Mouse (Mus musculus) small intestine, adult 2 months (tissue): ENCODE measurements at regions not wholly inside any gene's neighbourhood (a gene's known extent, or its start where the extent isn't known, plus 50 kb on each side); places are given as distances from the start of the nearest gene placed in this dataset.

Experiments
- CTCF ChIP-seq: fragments of 200-500 bp; IDR thresholded peaks from 2 replicates; pipeline ENCODE4 v1.5.1; 2012; ENCODE audit warnings: low read depth, mild to moderate bottlenecking, control low read depth, inconsistent platforms, low read length, moderate library complexity, mixed read lengths; ENCODE audit not compliant: insufficient replicate concordance, insufficient read length; ENCODE audit errors: extremely low read depth
- POLR2A ChIP-seq: fragments of 200-500 bp; IDR thresholded peaks from 2 replicates; pipeline ENCODE4 v1.6.1; 2012; ENCODE audit warnings: low read depth, mild to moderate bottlenecking, control low read depth, inconsistent platforms, low read length, moderate library complexity

GRCm38 (mm10) chrX:103553196-103553595, 77.2 kb upstream of the Zcchc13 start:
- TF ChIP-seq CTCF = no peak
- no peak for TF ChIP-seq POLR2A
